Comparison of ENCODE assay signal across 8 mouse cellular contexts in genomic region chr14:46883871-46884441, GRCm38 (mm10). TPM values are rescaled to one million over a fixed set of nuclear protein-coding genes. Genes with fewer than 3 reads are reported as not detected.
DNase-seq lines count a peak whose midpoint lies in the region; ATAC-seq and TF ChIP-seq lines count a peak whose summit lies in the region.

No protein-coding gene starts in this region.

- DNase-seq in CD4-positive, CD25-positive, alpha-beta regulatory T cell, adult 2 months (ENCODE audit: low read depth, low spot score): peak; percentile 37
- peak; percentile 35 for DNase-seq in heart, postnatal 25 days (ENCODE audit: low spot score)
- DNase-seq in layer of hippocampus, adult 2 months (ENCODE audit: low spot score in 2 of 2): peak; percentile 10 to 27
- peak; percentile 74 for DNase-seq in lung, embryonic 14.5 days
- peak; percentile 6 for DNase-seq in ovary, adult 18-20 months (ENCODE audit: low spot score)
- DNase-seq in urinary bladder, adult 2 months (ENCODE audit: low spot score): peak; percentile 47

- intact Hi-C loops in heart, postnatal 25 days (cut with DNase I): loop anchor here (2.0 to 10.0 kb wide), 6 partner anchors 61 to 511 kb away; partner anchors contain the start of genes Gch1 and Gmfb

- H3K27ac ChIP-seq in bone marrow macrophage, adult 2 months (ENCODE audit: insufficient read depth, low read depth, low read length): 0 out of 2 replicates have a peak overlapping the region, but pooled peaks have one; percentile 1
- peak overlapping the region; percentile 56 for H3K27ac ChIP-seq in forebrain, embryonic 15.5 days (replicated peaks)
- H3K27ac ChIP-seq in layer of hippocampus, adult 2 months: peak overlapping the region; percentile 85
- H3K27ac ChIP-seq in lung, embryonic 14.5 days (ENCODE audit: low read depth): peak overlapping the region; percentile 81

- no peak for TF ChIP-seq CTCF in bone marrow macrophage, adult 2 months (IDR thresholded peaks at IDR 0.05; ENCODE audit: low read depth, low read length)
- no peak for TF ChIP-seq CTCF in layer of hippocampus, adult 2 months (conservative IDR thresholded peaks at IDR 0.05)
- TF ChIP-seq CTCF in lung, embryonic 14.5 days (IDR thresholded peaks at IDR 0.05; ENCODE audit: low read depth): no peak

- H3K4me1 ChIP-seq in bone marrow macrophage, adult 2 months (ENCODE audit: control insufficient read depth, insufficient read depth, low read length): peaks cover 9% of the 10 kb centered on the region
- H3K4me1 ChIP-seq in forebrain, embryonic 15.5 days: peaks cover 29% of the 10 kb centered on the region
- peaks cover 8% of the 10 kb centered on the region for H3K4me1 ChIP-seq in lung, embryonic 14.5 days (ENCODE audit: insufficient read depth)

- H3K36me3 ChIP-seq in forebrain, embryonic 15.5 days: no peaks in the 10 kb centered on the region
- 0 out of 2 replicates have a peak, but pooled peaks cover under 1% of the 10 kb centered on the region for H3K36me3 ChIP-seq in lung, embryonic 14.5 days (ENCODE audit: insufficient read depth)

- 0% methylated on average over 28 of the region's 29 CpGs for WGBS in forebrain, embryonic 15.5 days
- WGBS in lung, embryonic 14.5 days: under 1% methylated on average over 28 of the region's 29 CpGs

- 0 out of 2 replicates have a peak, but pooled peaks cover 7% of the 10 kb centered on the region for H3K27me3 ChIP-seq in forebrain, embryonic 15.5 days
- no peaks in the 10 kb centered on the region for H3K27me3 ChIP-seq in lung, embryonic 14.5 days (ENCODE audit: insufficient read depth, low read length)

- no peak for TF ChIP-seq POLR2A in bone marrow macrophage, adult 2 months (IDR thresholded peaks at IDR 0.05; ENCODE audit: borderline replicate concordance, low read depth, low read length)

- ATAC-seq in forebrain, embryonic 15.5 days (replicated peaks): peak; percentile 14
- peak; percentile 7 for ATAC-seq in lung, embryonic 14.5 days (ENCODE audit: insufficient read depth)

- peak overlapping the region; percentile 97 for H3K4me2 ChIP-seq in forebrain, embryonic 15.5 days (replicated peaks)
- H3K4me2 ChIP-seq in lung, embryonic 14.5 days: peak overlapping the region; percentile 98

- H3K9me3 ChIP-seq in forebrain, embryonic 15.5 days: no peaks in the 10 kb centered on the region
- H3K9me3 ChIP-seq in lung, embryonic 14.5 days (ENCODE audit: low read depth, low read length): no peaks in the 10 kb centered on the region

- peak overlapping the region; percentile 86 for H3K4me3 ChIP-seq in bone marrow macrophage, adult 2 months (ENCODE audit: insufficient read depth, low read length)
- peak overlapping the region; percentile 51 for H3K4me3 ChIP-seq in forebrain, embryonic 15.5 days
- peak overlapping the region; percentile 62 for H3K4me3 ChIP-seq in layer of hippocampus, adult 2 months
- H3K4me3 ChIP-seq in lung, embryonic 14.5 days (ENCODE audit: low read depth, low read length): peak overlapping the region; percentile 71

- peak overlapping the region; percentile 38 for H3K9ac ChIP-seq in forebrain, embryonic 15.5 days (replicated peaks)
- peak overlapping the region; percentile 85 for H3K9ac ChIP-seq in lung, embryonic 14.5 days

RNA-seq across cellular contexts. Expression of gene Samd4, which starts 1.3 kb away (rescaled TPM):
- polyA plus RNA-seq in bone marrow macrophage, adult 2 months (2012; ENCODE audit: insufficient read depth, insufficient read length, missing spikeins): 2.3 and 3.5 TPM in 2 replicates
- 4.6 and 5.7 TPM in 2 replicates for polyA plus RNA-seq in forebrain, embryonic 15.5 days (2015; fragmentation: Nextera tagmentation; extraction: Ambion mirVana)
- 10 to 100 TPM; 57.1 to 57.9 TPM for total RNA-seq in heart, postnatal 25 days (2021)
- total RNA-seq in layer of hippocampus, adult 2 months (2021): 10 to 100 TPM; 11.2 to 14.4 TPM
- 3.8 and 4.6 TPM in 2 replicates for polyA plus RNA-seq in lung, embryonic 14.5 days (2014; fragmentation: Nextera tagmentation; extraction: Ambion mirVana)
- polyA plus RNA-seq in urinary bladder, adult 2 months (2012; rRNA removed): 28.6 and 33.4 TPM in 2 replicates

RNA-seq across cellular contexts. Expression of gene Cgrrf1, which starts 52.0 kb away (rescaled TPM):
- 33.9 and 37.2 TPM in 2 replicates for polyA plus RNA-seq in bone marrow macrophage, adult 2 months (2012; ENCODE audit: insufficient read depth, insufficient read length, missing spikeins)
- polyA plus RNA-seq in forebrain, embryonic 15.5 days (2015; fragmentation: Nextera tagmentation; extraction: Ambion mirVana): 14.6 and 14.9 TPM in 2 replicates
- 10 to 100 TPM; 37.4 to 39.8 TPM for total RNA-seq in heart, postnatal 25 days (2021)
- total RNA-seq in layer of hippocampus, adult 2 months (2021): 10 to 100 TPM; 19.2 to 21.1 TPM
- polyA plus RNA-seq in lung, embryonic 14.5 days (2014; fragmentation: Nextera tagmentation; extraction: Ambion mirVana): 42.6 and 43.9 TPM in 2 replicates
- polyA plus RNA-seq in urinary bladder, adult 2 months (2012; rRNA removed): 47.0 and 50.5 TPM in 2 replicates

Comparison
In these comparisons a context has a peak if more than half of its experiments do, and no peak if none do; other contexts are left out.
1. Peak in every context shown above with its lines: DNase-seq, ATAC-seq, H3K4me3 ChIP-seq and H3K27ac ChIP-seq.
2. DNase-seq: peak in every context shown above with its lines; median percentile 74 in lung, embryonic 14.5 days; 47 in urinary bladder, adult 2 months; 37 in CD4-positive, CD25-positive, alpha-beta regulatory T cell, adult 2 months; 35 in heart, postnatal 25 days; 18 in layer of hippocampus, adult 2 months; 6 in ovary, adult 18-20 months.
3. H3K27ac ChIP-seq: peak in every context shown above with its lines; median percentile 85 in layer of hippocampus, adult 2 months; 81 in lung, embryonic 14.5 days; 56 in forebrain, embryonic 15.5 days; 1 in bone marrow macrophage, adult 2 months.